Mouse (Mus musculus): Measurements from ENCODE around the gene Sytl4. TPM values are rescaled to one million over a fixed set of nuclear protein-coding genes. Genes with fewer than 3 reads are reported as not detected.
A peak's percentile ranks its signal among the peaks of the same experiment; 100 is the strongest.

Gene Sytl4
- polyA plus RNA-seq (2015; fragmentation: Nextera tagmentation; extraction: Ambion mirVana), result 3.4 and 3.9 TPM in 2 replicates

DNA sequence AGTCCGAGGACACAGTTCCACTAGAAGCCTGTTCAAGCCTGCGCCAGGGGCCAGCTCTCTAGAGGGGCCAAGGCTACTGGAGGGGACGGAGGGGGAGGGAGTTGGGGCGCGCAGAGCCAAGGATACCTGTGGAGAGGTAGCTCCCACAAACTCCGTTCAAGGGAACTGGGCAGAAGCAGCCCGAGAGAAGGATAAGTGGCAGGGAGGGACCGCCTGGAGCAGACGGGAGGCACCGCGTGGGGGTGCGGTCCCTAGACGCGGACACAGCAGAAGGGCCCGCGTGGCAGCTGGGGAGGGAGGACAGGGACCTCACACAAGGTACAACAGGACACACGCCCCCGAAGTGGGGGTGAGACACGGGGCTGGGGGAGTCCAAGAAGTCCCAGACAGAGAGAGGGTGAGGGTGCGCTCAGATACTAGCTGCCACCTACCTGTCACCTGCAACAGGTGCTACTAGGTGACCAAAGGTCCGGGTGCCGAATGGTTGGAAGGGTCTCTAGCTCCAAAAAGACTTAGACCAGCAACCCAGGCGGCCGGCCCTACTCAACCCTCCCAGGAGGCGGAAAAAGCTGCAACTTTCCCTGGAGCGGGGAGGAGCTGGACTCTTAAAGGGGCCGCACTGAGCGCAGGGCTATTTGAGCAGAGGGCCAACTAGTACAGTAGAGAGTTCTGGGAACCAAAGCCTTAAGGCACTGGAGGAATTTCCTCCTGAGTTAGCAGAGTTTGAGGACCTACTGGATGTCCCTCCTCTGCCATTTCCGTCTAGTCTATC lies at the start of gene Sytl4:
TSS of gene Sytl4 (minus strand) at position 582 of the 772 bp plus-strand sequence.
- Histone ChIP-seq H3K4me1 (no peaks in the 10 kb centered on the region), H3K27me3 (peaks cover 29% of the 10 kb centered on the region), H3K4me2 (replicated peaks) (peak within 1 kb of the TSS; percentile 74), H3K4me3 (peak within 1 kb of the TSS; percentile 48), H3K36me3 (no peaks in the 10 kb centered on the region), H3K9me3 (no peaks in the 10 kb centered on the region), H3K27ac (no peak within 1 kb of the TSS), H3K9ac (peak within 1 kb of the TSS; percentile 51)
- 11% methylated on average over 29 of the region's 29 CpGs for WGBS
- peak; percentile 59; the same call in 1 of the 2 replicates for ATAC-seq (ENCODE audit: low FRiP score, low read depth)

DNA sequence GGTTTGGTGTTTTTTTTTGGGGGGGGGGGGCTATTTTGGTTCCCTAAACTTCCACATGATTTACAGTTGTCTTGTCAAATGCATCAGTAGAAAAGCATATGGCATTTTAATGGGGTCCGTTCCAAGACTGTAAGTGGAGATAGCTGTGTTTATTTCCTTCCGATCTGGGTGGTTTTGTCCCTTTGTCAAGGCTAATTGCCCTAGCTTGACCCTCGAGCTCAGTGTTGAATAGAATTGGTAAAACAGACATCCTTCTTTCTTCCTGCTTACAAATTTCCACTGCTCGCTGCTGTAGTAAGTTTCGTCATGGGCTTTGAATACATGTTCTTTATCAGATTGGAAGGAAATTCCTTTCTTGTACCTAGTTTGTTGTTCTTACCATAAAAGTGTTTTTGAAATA lies 39.1 kb upstream of the Sytl4 start:
- H3K4me1 ChIP-seq, result no peaks in the 10 kb centered on the region
- ATAC-seq (ENCODE audit: low FRiP score, low read depth), result no peak
- H3K27me3 ChIP-seq, result no peaks in the 10 kb centered on the region
- no peak overlapping the region for H3K9ac ChIP-seq
- H3K27ac ChIP-seq, result no peak overlapping the region
- WGBS, result 58% methylated on average over 5 of the region's 5 CpGs
- H3K9me3 ChIP-seq, result no peaks in the 10 kb centered on the region
- no peaks in the 10 kb centered on the region for H3K36me3 ChIP-seq
- no peak overlapping the region for H3K4me2 ChIP-seq (replicated peaks)
- no peak overlapping the region for H3K4me3 ChIP-seq

DNA sequence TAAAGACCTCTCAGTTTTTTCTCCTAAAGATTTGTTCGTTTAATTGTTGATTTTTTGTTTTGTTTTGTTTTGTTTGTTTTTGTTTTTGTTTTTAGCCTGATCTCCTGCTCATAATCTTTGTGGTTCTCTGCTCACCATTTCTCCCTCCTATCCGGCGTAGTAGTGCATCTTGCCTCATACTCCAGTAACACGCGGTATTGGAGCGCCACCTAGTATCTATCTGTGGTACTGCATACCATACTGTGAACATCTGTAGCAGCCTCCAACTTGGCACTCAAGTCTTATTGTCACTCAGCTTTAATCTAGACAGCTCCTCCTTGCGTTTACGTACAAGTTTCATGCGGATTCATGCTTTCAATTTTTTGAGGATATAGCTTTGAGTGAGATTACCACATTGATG lies 37.4 kb upstream of the Sytl4 start:
- no peak; the same call in 1 of the 2 replicates for ATAC-seq (ENCODE audit: low FRiP score, low read depth)
- Histone ChIP-seq H3K4me2 (replicated peaks) (no peak overlapping the region), H3K4me1 (no peaks in the 10 kb centered on the region), H3K36me3 (no peaks in the 10 kb centered on the region), H3K9me3 (no peaks in the 10 kb centered on the region), H3K27ac (no peak overlapping the region), H3K4me3 (no peak overlapping the region), H3K27me3 (no peaks in the 10 kb centered on the region), H3K9ac (no peak overlapping the region)
- 16% methylated on average over 9 of the region's 9 CpGs for WGBS

DNA sequence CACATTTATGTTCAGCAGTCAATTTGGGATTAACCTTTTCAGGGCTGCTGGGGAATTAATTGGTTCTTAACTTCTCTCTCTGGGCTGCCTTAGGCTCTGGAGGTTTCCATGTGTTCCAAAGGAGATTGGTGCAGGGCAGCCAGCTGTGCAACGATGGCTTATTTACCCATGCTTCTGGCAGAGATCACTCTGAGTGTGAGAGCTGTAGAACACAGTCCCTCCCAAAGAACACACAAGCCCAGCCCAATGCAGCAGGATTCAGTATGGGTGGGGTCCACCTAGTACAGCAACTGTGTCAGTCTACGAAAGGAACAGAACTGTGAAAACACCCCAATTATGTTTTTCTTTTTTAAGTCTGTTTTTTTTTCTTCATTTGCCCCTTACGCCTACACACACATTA lies 14.3 kb upstream of the Sytl4 start:
- ATAC-seq (ENCODE audit: low FRiP score, low read depth), result no peak
- 64% methylated on average over 3 of the region's 3 CpGs for WGBS
- H3K9me3 ChIP-seq, result no peaks in the 10 kb centered on the region

DNA sequence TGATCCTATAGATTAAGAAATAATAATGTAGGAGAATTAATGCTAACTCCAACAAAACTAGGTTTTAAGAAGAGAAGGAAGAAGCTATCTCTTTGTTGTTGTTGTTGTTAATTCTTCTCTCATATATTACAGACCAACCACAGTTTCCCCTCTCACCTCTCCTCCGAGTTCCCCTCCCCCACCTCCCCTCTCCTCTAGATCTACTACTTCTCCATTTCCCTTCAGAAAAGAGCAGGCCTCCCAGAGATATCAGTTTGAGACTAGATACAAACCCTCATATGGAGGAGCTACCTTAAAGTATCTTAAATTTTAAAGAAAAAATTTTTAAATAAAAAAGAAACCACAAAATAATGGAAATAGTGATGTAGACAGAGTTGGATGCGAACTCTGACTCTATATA lies 17.0 kb downstream of the Sytl4 start:
- ATAC-seq (ENCODE audit: low FRiP score, low read depth), result no peak
- no peak overlapping the region for H3K27ac ChIP-seq
- no peak overlapping the region for H3K4me3 ChIP-seq
- no peaks in the 10 kb centered on the region for H3K9me3 ChIP-seq
- H3K36me3 ChIP-seq, result no peaks in the 10 kb centered on the region
- H3K4me1 ChIP-seq, result no peaks in the 10 kb centered on the region
- 79% methylated on average over 2 of the region's 2 CpGs for WGBS
- H3K4me2 ChIP-seq (replicated peaks), result no peak overlapping the region
- H3K27me3 ChIP-seq, result peaks cover 9% of the 10 kb centered on the region
- no peak overlapping the region for H3K9ac ChIP-seq

More for the DNA sequence above, 14.3 kb upstream of the Sytl4 start:
- H3K4me1 ChIP-seq, result no peaks in the 10 kb centered on the region
- no peaks in the 10 kb centered on the region for H3K36me3 ChIP-seq
- H3K27me3 ChIP-seq, result peaks cover 7% of the 10 kb centered on the region; the same call in 1 of the 2 replicates
- no peak overlapping the region for H3K27ac ChIP-seq
- no peak overlapping the region for H3K4me3 ChIP-seq
- no peak overlapping the region for H3K4me2 ChIP-seq (replicated peaks)
- H3K9ac ChIP-seq, result no peak overlapping the region

DNA sequence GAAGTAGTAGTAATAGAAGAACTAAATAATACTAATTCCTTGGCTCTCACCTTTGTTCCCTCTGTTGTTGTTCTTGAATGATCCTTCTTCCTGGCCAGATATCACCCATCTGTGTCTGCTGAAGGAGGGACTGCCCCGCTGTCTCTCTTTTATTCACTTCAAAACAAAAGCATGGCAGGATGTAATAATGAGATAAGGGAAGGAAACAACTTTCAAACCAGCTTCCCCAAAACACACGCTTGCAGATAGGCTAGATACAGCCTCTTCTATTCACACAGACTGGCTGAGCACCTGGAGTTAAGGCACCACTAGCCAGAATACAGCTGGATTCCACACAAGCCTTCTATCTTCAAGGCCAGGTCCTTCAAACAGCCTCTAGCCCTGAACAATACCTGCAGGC lies 21.0 kb downstream of the Sytl4 start:
- Histone ChIP-seq H3K4me2 (replicated peaks) (no peak overlapping the region), H3K27me3 (no peaks in the 10 kb centered on the region; the same call in 1 of the 2 replicates), H3K4me3 (no peak overlapping the region), H3K27ac (no peak overlapping the region), H3K4me1 (no peaks in the 10 kb centered on the region), H3K9ac (no peak overlapping the region), H3K36me3 (no peaks in the 10 kb centered on the region), H3K9me3 (no peaks in the 10 kb centered on the region)
- whole genome bisulfite sequencing, result 85% methylated on average over 2 of the region's 2 CpGs
- no peak for ATAC-seq (ENCODE audit: low FRiP score, low read depth)

DNA sequence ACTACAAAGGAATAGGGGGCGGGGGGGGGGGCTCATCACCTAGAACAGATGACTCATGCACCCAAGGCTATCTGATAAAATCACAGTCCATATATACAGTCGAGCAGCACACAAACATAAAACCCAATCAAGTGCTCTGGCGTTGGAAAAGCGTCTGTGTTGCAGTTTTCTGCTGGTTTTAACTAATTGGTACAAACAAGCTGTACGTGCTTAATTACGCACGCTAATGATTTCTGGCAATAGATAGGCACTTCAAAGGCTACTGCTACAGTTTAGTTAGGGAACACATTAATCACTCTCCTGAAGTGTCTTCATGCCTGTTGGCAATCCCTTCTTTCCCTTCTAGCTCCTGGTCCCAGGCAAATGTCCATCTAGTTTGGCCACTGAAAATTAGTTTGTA lies 27.0 kb downstream of the Sytl4 start:
- WGBS, result 46% methylated on average over 7 of the region's 7 CpGs
- no peak for ATAC-seq (ENCODE audit: low FRiP score, low read depth)

DNA sequence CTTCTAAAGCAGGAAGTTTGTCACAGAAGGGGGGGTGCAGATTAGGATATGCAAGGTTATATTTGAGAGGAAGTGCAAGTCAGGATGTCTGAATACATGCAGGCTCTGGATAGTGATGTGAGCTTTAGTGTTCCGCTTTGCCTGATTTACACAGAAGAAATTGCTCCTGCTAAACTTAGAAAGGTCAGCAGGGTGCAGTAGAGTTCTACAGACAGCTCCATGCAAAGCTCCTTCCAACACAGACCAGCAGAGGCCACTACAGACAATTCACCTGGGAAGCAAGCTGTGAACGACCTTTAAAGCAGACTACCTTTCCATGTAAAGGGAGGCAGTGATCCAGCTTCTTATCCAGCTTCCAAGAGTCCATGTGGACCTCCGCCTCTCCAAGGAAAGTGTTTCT lies 34.2 kb downstream of the Sytl4 start:
- Histone ChIP-seq H3K4me2 (replicated peaks) (no peak overlapping the region), H3K4me3 (no peak overlapping the region), H3K4me1 (no peaks in the 10 kb centered on the region), H3K27me3 (peaks cover 9% of the 10 kb centered on the region), H3K9me3 (no peaks in the 10 kb centered on the region), H3K36me3 (no peaks in the 10 kb centered on the region), H3K9ac (no peak overlapping the region), H3K27ac (no peak overlapping the region)
- WGBS, result 39% methylated on average over 3 of the region's 3 CpGs
- ATAC-seq (ENCODE audit: low FRiP score, low read depth), result peak; percentile 64

More for the DNA sequence above, 27.0 kb downstream of the Sytl4 start:
- Histone ChIP-seq H3K9ac (no peak overlapping the region), H3K27ac (no peak overlapping the region), H3K36me3 (no peaks in the 10 kb centered on the region), H3K4me3 (no peak overlapping the region), H3K4me2 (replicated peaks) (no peak overlapping the region), H3K4me1 (no peaks in the 10 kb centered on the region), H3K9me3 (no peaks in the 10 kb centered on the region), H3K27me3 (peaks cover 15% of the 10 kb centered on the region)

DNA sequence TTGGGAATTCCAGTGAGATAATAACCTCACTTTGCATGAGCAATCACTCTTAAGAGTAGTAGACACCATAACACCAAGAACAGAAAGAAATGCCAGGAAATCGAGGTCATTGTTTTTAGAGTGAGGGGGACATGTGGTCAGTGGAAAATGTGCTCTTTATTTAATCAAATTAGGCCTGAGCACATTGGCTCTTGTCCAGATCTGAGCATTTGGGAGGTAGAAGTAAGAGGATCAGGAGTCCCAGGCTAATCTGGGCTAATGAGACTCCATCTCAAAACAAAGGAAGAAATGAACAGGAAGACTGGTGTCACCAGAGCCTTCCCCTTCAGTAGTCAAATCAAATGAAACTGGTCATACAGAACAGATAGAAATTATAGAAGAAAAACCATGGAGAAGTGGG lies 42.1 kb downstream of the Sytl4 start:
- Histone ChIP-seq H3K36me3 (no peaks in the 10 kb centered on the region), H3K27me3 (peaks cover 17% of the 10 kb centered on the region), H3K4me2 (replicated peaks) (no peak overlapping the region), H3K9ac (no peak overlapping the region), H3K4me1 (no peaks in the 10 kb centered on the region), H3K4me3 (no peak overlapping the region), H3K9me3 (no peaks in the 10 kb centered on the region), H3K27ac (no peak overlapping the region)
- 78% methylated on average over 1 of the region's 1 CpGs for WGBS
- ATAC-seq (ENCODE audit: low FRiP score, low read depth), result no peak

DNA sequence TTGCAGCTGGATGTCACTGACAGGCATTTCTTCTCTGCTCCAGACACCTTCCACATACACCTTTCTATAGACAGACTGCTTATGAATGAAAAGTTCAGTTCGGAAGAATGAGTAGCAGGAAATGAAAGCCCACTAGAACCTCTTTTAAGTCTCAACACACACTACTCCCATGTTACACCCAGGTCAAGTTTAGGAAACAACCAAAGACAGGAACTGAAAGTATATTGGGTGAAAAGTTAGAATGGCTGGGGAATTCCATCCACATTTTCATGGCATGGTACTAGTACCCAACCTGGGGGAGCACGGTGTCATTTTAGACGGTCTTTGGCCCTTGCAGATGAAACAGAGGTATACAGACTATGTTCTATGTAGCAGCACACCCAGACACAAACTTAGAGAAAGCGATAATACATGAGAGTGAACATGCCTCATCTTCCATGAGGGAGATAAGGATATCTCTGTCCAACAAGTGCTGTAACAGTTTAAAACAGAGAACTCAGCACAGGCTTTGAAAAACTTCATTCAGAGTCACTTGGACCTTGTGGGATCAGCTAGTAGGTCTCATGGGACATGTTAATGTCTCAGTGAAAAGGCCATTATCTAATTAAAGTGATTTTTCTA lies 44.9 kb downstream of the Sytl4 start:
- peaks cover 16% of the 10 kb centered on the region for H3K27me3 ChIP-seq
- 85% methylated on average over 4 of the region's 4 CpGs for WGBS

DNA sequence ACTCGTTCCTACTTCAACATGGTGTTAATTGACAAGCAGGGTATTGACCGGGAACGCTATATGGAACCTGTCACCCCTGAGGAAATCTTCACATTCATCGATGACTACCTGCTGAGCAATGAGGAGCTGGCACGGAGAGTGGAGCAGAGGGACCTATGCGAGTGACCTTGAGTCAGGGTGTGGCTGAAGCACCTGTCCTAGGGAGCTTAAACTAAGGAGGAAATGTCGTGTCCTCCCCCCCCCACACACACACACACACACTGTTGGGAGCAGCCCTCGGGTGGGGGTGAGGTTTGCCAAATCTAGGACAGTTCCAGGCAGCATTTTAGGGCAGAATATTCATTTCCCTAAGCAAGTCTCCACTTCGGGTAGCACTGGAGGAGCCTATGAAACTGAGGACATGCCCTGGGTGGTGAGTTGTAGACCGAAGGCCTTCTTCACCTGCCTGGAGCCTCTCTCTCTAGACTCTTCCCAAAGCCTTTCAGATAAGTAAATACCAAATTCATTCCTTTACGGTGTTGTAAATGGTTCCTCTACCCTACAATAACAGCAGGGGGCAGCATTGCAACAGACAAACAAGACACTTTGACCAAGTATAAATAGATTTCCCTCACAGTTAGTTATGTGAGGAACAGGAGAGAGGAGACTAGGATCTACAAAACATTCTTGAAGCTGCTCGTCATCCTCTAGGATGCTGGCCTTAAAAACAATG lies 50.2 kb downstream of the Sytl4 start:
- Histone ChIP-seq H3K36me3 (no peaks in the 10 kb centered on the region), H3K9ac (no peak overlapping the region), H3K27me3 (peaks cover 35% of the 10 kb centered on the region; the same call in 1 of the 2 replicates), H3K4me3 (no peak overlapping the region), H3K4me1 (no peaks in the 10 kb centered on the region), H3K4me2 (replicated peaks) (no peak overlapping the region), H3K27ac (no peak overlapping the region), H3K9me3 (no peaks in the 10 kb centered on the region)
- no peak for ATAC-seq (ENCODE audit: low FRiP score, low read depth)
- 60% methylated on average over 12 of the region's 12 CpGs for WGBS

More for the DNA sequence above, 44.9 kb downstream of the Sytl4 start:
- Histone ChIP-seq H3K4me1 (no peaks in the 10 kb centered on the region), H3K9me3 (no peaks in the 10 kb centered on the region), H3K4me2 (replicated peaks) (no peak overlapping the region), H3K4me3 (no peak overlapping the region), H3K36me3 (no peaks in the 10 kb centered on the region), H3K27ac (no peak overlapping the region), H3K9ac (no peak overlapping the region)
- ATAC-seq (ENCODE audit: low FRiP score, low read depth), result no peak

DNA sequence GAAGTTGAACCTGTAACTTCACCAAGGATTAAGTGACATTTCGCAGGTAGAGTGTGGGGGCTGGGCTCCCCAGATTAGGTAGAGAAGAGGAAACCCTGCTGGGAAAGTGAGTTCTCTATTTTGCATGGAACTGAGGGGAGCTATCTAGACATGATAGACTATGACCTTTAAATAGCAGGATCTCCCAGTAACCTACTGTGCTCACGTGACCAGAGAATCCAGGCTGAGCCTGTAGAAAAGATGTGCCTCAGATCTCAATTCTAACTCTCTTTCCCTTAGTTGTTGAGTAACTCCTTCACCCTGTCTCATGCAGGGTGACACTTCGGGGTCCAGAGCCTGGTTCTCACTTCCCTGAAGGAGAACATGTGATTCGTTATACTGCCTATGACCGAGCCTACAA lies 54.9 kb downstream of the Sytl4 start:
- no peak for ATAC-seq (ENCODE audit: low FRiP score, low read depth)
- no peak overlapping the region for H3K4me2 ChIP-seq (replicated peaks)
- 81% methylated on average over 5 of the region's 5 CpGs for WGBS
- H3K9ac ChIP-seq, result no peak overlapping the region
- H3K4me3 ChIP-seq, result no peak overlapping the region
- no peaks in the 10 kb centered on the region for H3K9me3 ChIP-seq
- H3K4me1 ChIP-seq, result no peaks in the 10 kb centered on the region
- no peaks in the 10 kb centered on the region for H3K36me3 ChIP-seq
- peaks cover 33% of the 10 kb centered on the region; the same call in 1 of the 2 replicates for H3K27me3 ChIP-seq
- H3K27ac ChIP-seq, result no peak overlapping the region

All from limb, embryonic 13.5 days (tissue).